Mouse (Mus musculus) forebrain, embryonic 16.5 days (tissue): Measurements from ENCODE around the gene Tekt3. TPM values are rescaled to one million over a fixed set of nuclear protein-coding genes. Genes with fewer than 3 reads are reported as not detected.

Experiments used
- ATAC-seq: fragments of 200-750 bp; cut with Nextera tagmentation; 2 replicates; pipeline ENCODE4 v1.8.0; 2017; ENCODE audit warnings: mild to moderate bottlenecking, moderate library complexity
- H3K27ac ChIP-seq: fragments of 300-500 bp; sonication (generic); 2 replicates; pipeline ENCODE4 v1.5.1; 2014; ENCODE audit warnings: low read length, control low read depth
- H3K27me3 ChIP-seq: fragments of 300-500 bp; sonication (generic); replicated peaks from 2 replicates; pipeline ENCODE4 v1.6.1; 2014; ENCODE audit warnings: low read length; ENCODE audit not compliant: control insufficient read depth, insufficient read depth
- H3K36me3 ChIP-seq: fragments of 300-500 bp; sonication (generic); 2 replicates; pipeline ENCODE4 v1.6.1; 2014; ENCODE audit not compliant: control insufficient read depth, insufficient read depth
- H3K4me1 ChIP-seq: fragments of 300-500 bp; sonication (generic); replicated peaks from 2 replicates; pipeline ENCODE4 v1.6.1; 2014; ENCODE audit warnings: low read length; ENCODE audit not compliant: control insufficient read depth, insufficient read depth
- H3K4me2 ChIP-seq: fragments of 300-500 bp; sonication (generic); 2 replicates; pipeline ENCODE4 v1.6.1; 2014; ENCODE audit warnings: mild to moderate bottlenecking, low read length, control low read depth
- H3K4me3 ChIP-seq: fragments of 300-500 bp; sonication (generic); replicated peaks from 2 replicates; pipeline ENCODE4 v1.5.1; 2014; ENCODE audit warnings: mild to moderate bottlenecking, low read length, control low read depth
- H3K9ac ChIP-seq: fragments of 300-500 bp; sonication (generic); replicated peaks from 2 replicates; pipeline ENCODE4 v1.6.1; 2014; ENCODE audit warnings: low read depth, low read length, control low read depth
- H3K9me3 ChIP-seq: fragments of 300-500 bp; sonication (generic); 2 replicates; pipeline ENCODE4 v1.6.1; 2016; ENCODE audit warnings: low read length; ENCODE audit not compliant: control insufficient read depth
- WGBS: fragments of 180-500 bp; shearing (Covaris S2); extraction: QIAGEN DNeasy Blood & Tissue Kit; methylation state at CpG from one replicate; pipeline ENCODE4 v1.1.7; 2014; 5-methylcytosine and 5-hydroxymethylcytosine counted together
- polyA plus RNA-seq: library from polyadenylated mRNA; unstranded; fragments of >200 nt; fragmentation: Nextera tagmentation; extraction: Ambion mirVana; gene quantifications from 2 replicates; pipeline ENCODE4 v1.2.1, GENCODE M21; 2015

The Tekt3 gene
- polyA plus RNA-seq, 1 experiment from 2014 or later, result not detected

DNA sequence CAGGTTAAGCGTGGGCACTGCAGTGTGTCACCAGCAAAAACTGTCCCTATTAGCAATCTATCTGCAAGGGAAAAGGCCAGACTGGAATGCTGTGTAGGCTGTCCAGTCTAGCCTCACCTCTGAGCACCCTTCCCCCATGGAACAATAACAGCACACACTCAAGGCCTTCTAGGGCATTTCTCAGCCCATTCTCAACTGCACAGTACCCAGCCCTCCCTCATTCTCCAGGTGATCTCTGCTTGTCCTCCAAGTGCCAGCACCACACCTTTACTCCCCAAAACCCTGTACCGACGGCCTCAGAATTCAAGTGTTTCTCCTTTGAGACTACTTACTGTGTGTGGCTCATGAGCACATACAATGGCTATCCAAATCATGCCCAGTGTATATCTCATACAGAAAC is 33.3 kb upstream of the Tekt3 start:
- H3K4me3 ChIP-seq, result no peak overlapping the region
- 82% methylated on average over 3 of the region's 3 CpGs for WGBS
- H3K27me3 ChIP-seq, result no peaks in the 10 kb centered on the region
- no peak for ATAC-seq
- H3K27ac ChIP-seq, result no peak overlapping the region
- H3K4me1 ChIP-seq, result peaks cover 4% of the 10 kb centered on the region
- no peak overlapping the region for H3K4me2 ChIP-seq
- H3K9me3 ChIP-seq, result peaks cover 1% of the 10 kb centered on the region; the same call in 1 of the 2 replicates
- H3K9ac ChIP-seq, result no peak overlapping the region
- H3K36me3 ChIP-seq, result no peaks in the 10 kb centered on the region

- ATAC-seq, result no peak
- no peak overlapping the region for H3K4me3 ChIP-seq
- no peaks in the 10 kb centered on the region for H3K27me3 ChIP-seq
- WGBS, result 70% methylated on average over 4 of the region's 4 CpGs
- no peak overlapping the region for H3K4me2 ChIP-seq
- no peak overlapping the region for H3K9ac ChIP-seq
- H3K27ac ChIP-seq, result no peak overlapping the region
- H3K36me3 ChIP-seq, result no peaks in the 10 kb centered on the region
- peaks cover 3% of the 10 kb centered on the region; the same call in 1 of the 2 replicates for H3K9me3 ChIP-seq
- H3K4me1 ChIP-seq, result peaks cover 4% of the 10 kb centered on the region
Observed at GRCm38 (mm10) chr11:63029148-63029714, 32.2 kb upstream of the Tekt3 start.

GRCm38 (mm10) chr11:63029721-63030120 is 31.7 kb upstream of the Tekt3 start:
- no peak overlapping the region for H3K27ac ChIP-seq
- no peak overlapping the region for H3K4me3 ChIP-seq
- no peak for ATAC-seq
- H3K36me3 ChIP-seq, result no peaks in the 10 kb centered on the region
- H3K27me3 ChIP-seq, result no peaks in the 10 kb centered on the region
- WGBS, result 95% methylated on average over 6 of the region's 6 CpGs
- peaks cover 3% of the 10 kb centered on the region; the same call in 1 of the 2 replicates for H3K9me3 ChIP-seq
- no peak overlapping the region for H3K4me2 ChIP-seq
- no peak overlapping the region for H3K9ac ChIP-seq
- H3K4me1 ChIP-seq, result peaks cover 4% of the 10 kb centered on the region

- H3K9ac ChIP-seq, result no peak overlapping the region
- H3K4me3 ChIP-seq, result no peak overlapping the region
- no peaks in the 10 kb centered on the region for H3K27me3 ChIP-seq
- no peaks in the 10 kb centered on the region for H3K4me1 ChIP-seq
- 81% methylated on average over 11 of the region's 11 CpGs for WGBS
- H3K4me2 ChIP-seq, result no peak overlapping the region
- ATAC-seq, result no peak
- no peak overlapping the region for H3K27ac ChIP-seq
- no peaks in the 10 kb centered on the region for H3K36me3 ChIP-seq
- H3K9me3 ChIP-seq, result peaks cover 3% of the 10 kb centered on the region; the same call in 1 of the 2 replicates
Observed at GRCm38 (mm10) chr11:63035420-63036211, 25.8 kb upstream of the Tekt3 start.

DNA sequence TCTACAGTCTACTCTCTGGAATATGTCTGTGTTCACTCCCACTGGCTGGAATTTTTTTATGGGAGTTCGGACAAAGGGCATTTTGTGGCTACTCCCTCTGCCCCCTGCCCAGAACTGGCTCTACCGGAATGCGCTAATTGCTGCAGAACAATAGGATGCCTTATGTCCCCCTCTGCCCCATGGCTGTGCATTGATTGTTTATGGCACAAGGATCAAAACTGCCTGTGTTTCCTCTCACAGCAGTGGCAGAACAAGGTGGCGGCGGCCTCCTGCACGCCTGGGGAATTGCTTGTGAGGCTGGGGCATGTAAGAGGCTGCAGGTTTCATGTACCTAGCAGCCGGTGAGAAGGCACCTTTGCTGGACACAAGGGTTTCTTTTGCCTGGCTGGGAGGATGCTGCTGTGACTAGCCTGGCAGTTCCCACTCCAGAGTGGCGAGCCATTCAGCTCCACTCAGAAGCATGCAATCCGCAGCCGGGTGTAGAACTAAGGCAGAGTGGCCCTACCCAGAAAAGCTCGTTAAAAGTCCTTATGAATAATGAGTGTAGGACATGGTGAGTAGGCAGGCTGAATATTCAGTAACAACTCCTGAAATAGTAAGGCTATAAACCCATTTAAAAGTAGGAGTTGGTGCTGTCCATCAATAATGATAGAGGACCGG is 21.3 kb upstream of the Tekt3 start:
- H3K36me3 ChIP-seq, result no peaks in the 10 kb centered on the region
- no peak for ATAC-seq
- H3K4me1 ChIP-seq, result no peaks in the 10 kb centered on the region
- WGBS, result 26% methylated on average over 12 of the region's 12 CpGs
- no peak overlapping the region for H3K27ac ChIP-seq
- H3K9me3 ChIP-seq, result no peaks in the 10 kb centered on the region
- H3K4me3 ChIP-seq, result no peak overlapping the region
- no peak overlapping the region for H3K9ac ChIP-seq
- H3K27me3 ChIP-seq, result no peaks in the 10 kb centered on the region
- no peak overlapping the region for H3K4me2 ChIP-seq

DNA sequence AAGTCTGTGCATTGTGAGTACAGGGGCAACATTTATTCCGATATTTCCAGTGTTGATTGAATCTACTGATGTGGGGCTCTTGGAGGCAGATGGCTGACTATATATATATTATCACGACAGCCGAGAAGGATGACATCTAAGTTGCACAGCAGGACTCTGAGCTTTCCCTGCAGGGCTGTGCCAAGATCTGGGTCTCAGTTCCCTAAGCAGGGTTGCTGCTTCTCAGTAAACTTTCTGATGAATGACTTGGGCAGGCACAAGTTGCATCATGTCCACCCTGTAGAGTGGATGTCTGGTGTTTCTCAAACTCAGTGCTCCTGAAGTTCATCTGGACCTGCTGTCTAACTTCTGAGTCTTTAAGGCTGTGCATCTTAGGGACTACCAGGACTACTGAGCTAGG is 15.7 kb upstream of the Tekt3 start:
- WGBS, result 79% methylated on average over 3 of the region's 3 CpGs
- no peak overlapping the region for H3K4me3 ChIP-seq
- no peak overlapping the region for H3K4me2 ChIP-seq
- no peaks in the 10 kb centered on the region for H3K4me1 ChIP-seq
- H3K9ac ChIP-seq, result no peak overlapping the region
- H3K27ac ChIP-seq, result no peak overlapping the region
- H3K27me3 ChIP-seq, result no peaks in the 10 kb centered on the region
- no peaks in the 10 kb centered on the region for H3K36me3 ChIP-seq
- ATAC-seq, result no peak
- no peaks in the 10 kb centered on the region for H3K9me3 ChIP-seq

- no peaks in the 10 kb centered on the region for H3K4me1 ChIP-seq
- WGBS, result 93% methylated on average over 8 of the region's 8 CpGs
- no peak overlapping the region for H3K4me2 ChIP-seq
- H3K9ac ChIP-seq, result no peak overlapping the region
- no peaks in the 10 kb centered on the region for H3K36me3 ChIP-seq
- H3K27me3 ChIP-seq, result no peaks in the 10 kb centered on the region
- H3K9me3 ChIP-seq, result no peaks in the 10 kb centered on the region
- H3K4me3 ChIP-seq, result no peak overlapping the region
- no peak overlapping the region for H3K27ac ChIP-seq
- no peak for ATAC-seq
Observed at GRCm38 (mm10) chr11:63046380-63046779, 15.1 kb upstream of the Tekt3 start.

DNA sequence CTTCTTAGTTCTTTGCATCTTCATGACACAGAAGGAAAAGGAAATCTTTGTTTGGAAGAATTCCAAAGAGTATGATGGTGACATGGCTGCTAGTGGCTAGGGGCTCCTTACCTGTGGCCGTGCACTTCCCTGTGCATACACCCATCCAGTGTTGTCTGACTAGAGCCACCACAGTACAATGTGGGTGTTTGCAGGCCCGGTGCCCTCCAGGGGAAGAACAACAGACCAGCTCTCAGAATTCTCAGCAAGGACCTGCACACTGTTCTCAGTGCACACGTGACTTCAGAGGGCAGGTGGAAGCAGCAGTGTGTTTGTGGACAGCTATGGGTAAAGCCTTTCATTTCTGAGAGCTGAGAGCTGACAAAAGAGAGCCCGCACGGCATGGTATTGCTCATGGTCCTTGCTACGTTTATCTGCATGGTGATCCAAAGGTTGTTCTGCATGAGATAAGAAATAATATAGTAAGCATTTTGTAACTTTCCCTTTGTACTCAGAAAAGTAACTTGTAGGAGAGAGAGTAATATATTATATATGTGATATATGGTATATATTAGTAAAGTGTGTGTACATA is 11.0 kb upstream of the Tekt3 start:
- Histone ChIP-seq H3K9ac (no peak overlapping the region), H3K4me1 (no peaks in the 10 kb centered on the region), H3K27me3 (no peaks in the 10 kb centered on the region), H3K4me3 (no peak overlapping the region), H3K36me3 (no peaks in the 10 kb centered on the region), H3K9me3 (no peaks in the 10 kb centered on the region), H3K27ac (no peak overlapping the region), H3K4me2 (no peak overlapping the region)
- 90% methylated on average over 6 of the region's 6 CpGs for WGBS
- no peak for ATAC-seq

GRCm38 (mm10) chr11:63051041-63051440 is 10.4 kb upstream of the Tekt3 start:
- no peaks in the 10 kb centered on the region for H3K27me3 ChIP-seq
- no peaks in the 10 kb centered on the region for H3K36me3 ChIP-seq
- ATAC-seq, result no peak
- no peak overlapping the region for H3K27ac ChIP-seq
- WGBS, result 88% methylated on average over 7 of the region's 7 CpGs
- no peak overlapping the region for H3K9ac ChIP-seq
- no peak overlapping the region for H3K4me2 ChIP-seq
- H3K9me3 ChIP-seq, result no peaks in the 10 kb centered on the region
- no peak overlapping the region for H3K4me3 ChIP-seq
- no peaks in the 10 kb centered on the region for H3K4me1 ChIP-seq
